Mouse (Mus musculus) central nervous system, embryonic 11.5 days (tissue): ENCODE results near the gene Fam107a. TPM values are rescaled to one million over a fixed set of nuclear protein-coding genes. Genes with fewer than 3 reads are reported as not detected.

ENCODE experiments used
- polyA plus RNA-seq: library from polyadenylated mRNA; depleted of rRNA; stranded (reverse); fragments of >200 nt; gene quantifications from 2 replicates; pipeline ENCODE4 v1.2.3, GENCODE M21; 2012; rRNA removed

The Fam107a gene
- polyA plus RNA-seq, result 0.79 and 1.9 TPM in 2 replicates

DNA sequence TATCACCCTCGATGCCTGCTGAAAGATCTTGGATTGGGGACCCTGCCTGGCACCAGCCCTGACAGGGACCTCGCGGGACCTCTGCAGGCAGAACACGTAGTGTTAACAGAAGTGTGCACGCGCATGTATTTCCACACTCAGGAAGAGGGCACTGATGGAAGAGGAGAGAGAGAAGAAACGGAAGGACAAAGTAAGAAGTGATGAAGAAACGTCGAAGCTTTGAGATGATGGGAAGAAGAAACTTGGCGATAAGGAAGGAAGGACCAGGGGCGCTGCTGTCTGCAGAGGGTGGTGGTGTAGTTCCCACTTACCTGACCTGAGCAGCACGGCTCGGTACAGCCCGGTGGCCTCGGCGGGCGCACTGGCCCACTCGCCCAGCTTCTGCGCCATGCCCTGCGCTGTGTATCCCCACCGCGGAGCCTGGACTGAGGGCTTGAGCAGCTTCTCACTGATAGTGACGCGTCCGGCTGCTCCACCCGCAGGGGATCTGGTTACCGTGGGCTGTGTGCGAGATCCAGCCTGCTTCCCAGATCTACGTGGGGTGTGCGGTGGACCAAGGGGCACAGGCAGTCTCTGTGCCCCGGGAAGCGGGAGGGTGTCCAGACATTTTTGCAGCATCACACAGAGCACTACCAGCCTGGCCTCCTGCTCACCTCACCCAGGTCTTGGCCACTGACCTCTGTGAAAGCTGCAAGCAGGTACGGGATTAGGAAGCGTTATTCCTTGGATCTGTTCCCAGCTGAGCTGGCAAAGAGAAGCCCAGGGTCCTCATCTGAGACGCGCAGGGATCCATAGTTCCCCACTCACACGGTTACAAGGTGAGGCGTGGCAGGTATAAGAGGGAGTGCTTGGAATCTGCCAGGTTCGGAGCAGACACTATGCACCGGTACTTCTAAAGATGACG, at the start of gene Fam107a:
Gene Fam107a (minus strand): TSS at position 830 of the 904 bp plus-strand sequence.

GRCm38 (mm10) chr14:8259166-8259565, 58.7 kb downstream of the Fam107a start, which contains the start of gene Acox2:
TSS of gene Acox2 (minus strand) at chr14:8259353.

Other genes with a start within 250 kb of the Fam107a start
- gene Rpp14, start 237.7 kb downstream of the Fam107a start, polyA plus RNA-seq, result 16.9 and 25.6 TPM in 2 replicates
- 16.9 and 25.7 TPM in 2 replicates for gene Pxk, start 219.8 kb downstream of the Fam107a start, polyA plus RNA-seq
- 161 and 183 TPM in 2 replicates for gene Pdhb, start 145.0 kb downstream of the Fam107a start, polyA plus RNA-seq
- 6.9 and 12.2 TPM in 2 replicates for gene Kctd6, start 103.9 kb downstream of the Fam107a start, polyA plus RNA-seq
- gene Acox2, start 58.7 kb downstream of the Fam107a start, polyA plus RNA-seq, result 0.05 and 0.21 TPM in 2 replicates
- gene Oit1, start 60.7 kb upstream of the Fam107a start, polyA plus RNA-seq, result 0.11 and 0.15 TPM in 2 replicates